Mouse (Mus musculus) embryonic fibroblast, embryonic 13.5 days (primary cell): Measurements from ENCODE around the gene Tspan14.

ENCODE experiments used
- CTCF ChIP-seq: IDR thresholded peaks from 2 replicates; pipeline ENCODE4 v1.5.1; 2011; ENCODE audit warnings: mild to moderate bottlenecking, control low read depth, low read length, moderate library complexity, borderline replicate concordance; ENCODE audit not compliant: insufficient read depth
- POLR2A ChIP-seq: IDR thresholded peaks from 2 replicates; pipeline ENCODE4 v1.6.1; 2011; ENCODE audit warnings: low read depth, mild to moderate bottlenecking, control low read depth, low read length, moderate library complexity

- no peak for TF ChIP-seq POLR2A
- no peak for TF ChIP-seq CTCF
Observed at GRCm38 (mm10) chr14:40962365-40963290, 4.0 kb downstream of the Tspan14 start.
